Mouse (Mus musculus): ENCODE measurements at regions not wholly inside any gene's neighbourhood (a gene's known extent, or its start where the extent isn't known, plus 50 kb on each side); places are given as distances from the start of the nearest gene placed in this dataset.

DNA sequence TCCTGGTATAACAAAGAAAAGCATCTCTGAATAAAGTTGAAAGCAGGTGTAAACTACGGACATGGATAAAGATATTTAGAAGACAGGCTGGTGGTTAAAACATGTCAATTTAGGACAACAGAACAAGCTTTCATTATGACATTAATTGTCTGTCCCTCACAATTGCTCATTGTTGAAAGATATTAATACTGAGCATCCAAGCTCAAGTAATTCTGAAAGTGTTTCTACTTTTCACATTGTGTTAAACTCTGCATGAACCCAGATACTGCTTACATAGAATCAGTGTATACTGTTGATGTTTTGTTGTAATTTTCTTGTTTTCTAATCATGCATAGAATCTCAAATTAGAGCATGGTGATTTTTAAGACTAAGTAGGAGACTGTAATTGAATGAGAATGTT, 614.7 kb upstream of the Lingo2 start:
- TF ChIP-seq CTCF (IDR thresholded peaks at IDR 0.05; ENCODE audit: low read depth, low read length) (no peak), POLR2A (IDR thresholded peaks at IDR 0.05; ENCODE audit: extremely low read depth, insufficient read depth, low read length) (no peak)
